Mouse (Mus musculus): ENCODE measurements around the gene Acin1. TPM values are rescaled to one million over a fixed set of nuclear protein-coding genes. Genes with fewer than 3 reads are reported as not detected.

The Acin1 gene
- polyA plus RNA-seq, 1 experiment from 2014 or later: 175 TPM

GRCm38 (mm10) chr14:54664477-54665222 is 22.1 kb downstream of the Acin1 start:
- Histone ChIP-seq H3K4me2 (no peak overlapping the region), H3K4me1 (replicated peaks) (no peaks in the 10 kb centered on the region), H3K4me3 (replicated peaks) (no peak overlapping the region), H3K27me3 (no peaks in the 10 kb centered on the region), H3K27ac (no peak overlapping the region), H3K36me3 (peaks cover 98% of the 10 kb centered on the region), H3K9ac (replicated peaks) (no peak overlapping the region), H3K9me3 (no peaks in the 10 kb centered on the region)
- ATAC-seq (ENCODE audit: insufficient number of reproducible peaks, insufficient read depth, low FRiP score, low TSS enrichment, low read depth): no peak
- WGBS: 89% methylated on average over 10 of the region's 10 CpGs

- H3K9me3 ChIP-seq: no peaks in the 10 kb centered on the region
- H3K4me2 ChIP-seq: no peak overlapping the region
- no peaks in the 10 kb centered on the region for H3K4me1 ChIP-seq (replicated peaks)
- H3K9ac ChIP-seq (replicated peaks): no peak overlapping the region
- H3K27ac ChIP-seq: no peak overlapping the region
- H3K4me3 ChIP-seq (replicated peaks): no peak overlapping the region
- WGBS: 86% methylated on average over 2 of the region's 2 CpGs
- H3K36me3 ChIP-seq: peaks cover 100% of the 10 kb centered on the region
- no peaks in the 10 kb centered on the region for H3K27me3 ChIP-seq
- no peak for ATAC-seq (ENCODE audit: insufficient number of reproducible peaks, insufficient read depth, low FRiP score, low TSS enrichment, low read depth)
These were observed 26.7 kb downstream of the Acin1 start for GRCm38 (mm10) chr14:54660009-54660408.

- peak overlapping the region; percentile 76 for H3K4me2 ChIP-seq
- peaks cover 69% of the 10 kb centered on the region for H3K36me3 ChIP-seq
- H3K27ac ChIP-seq: peak overlapping the region; percentile 86
- peak overlapping the region; percentile 64 for H3K4me3 ChIP-seq (replicated peaks)
- ATAC-seq (ENCODE audit: insufficient number of reproducible peaks, insufficient read depth, low FRiP score, low TSS enrichment, low read depth): peak; percentile 78
- H3K9ac ChIP-seq (replicated peaks): peak overlapping the region; percentile 89
- H3K27me3 ChIP-seq: no peaks in the 10 kb centered on the region
- WGBS: 2% methylated on average over 12 of the region's 12 CpGs
- H3K9me3 ChIP-seq: no peaks in the 10 kb centered on the region
- H3K4me1 ChIP-seq (replicated peaks): peaks cover 39% of the 10 kb centered on the region
These were observed 33.2 kb downstream of the Acin1 start for GRCm38 (mm10) chr14:54653496-54653895.

GRCm38 (mm10) chr14:54652787-54653186 is 33.9 kb downstream of the Acin1 start:
- ATAC-seq (ENCODE audit: insufficient number of reproducible peaks, insufficient read depth, low FRiP score, low TSS enrichment, low read depth): no peak
- Histone ChIP-seq H3K36me3 (peaks cover 69% of the 10 kb centered on the region), H3K27me3 (no peaks in the 10 kb centered on the region), H3K9ac (replicated peaks) (peak overlapping the region; percentile 89), H3K4me3 (replicated peaks) (peak overlapping the region; percentile 64), H3K4me1 (replicated peaks) (peaks cover 39% of the 10 kb centered on the region), H3K27ac (peak overlapping the region; percentile 86), H3K4me2 (peak overlapping the region; percentile 76), H3K9me3 (no peaks in the 10 kb centered on the region)
- WGBS: 0% methylated on average over 7 of the region's 7 CpGs

GRCm38 (mm10) chr14:54651556-54651955 is 35.2 kb downstream of the Acin1 start:
- 81% methylated on average over 4 of the region's 4 CpGs for WGBS
- Histone ChIP-seq H3K27me3 (no peaks in the 10 kb centered on the region), H3K4me1 (replicated peaks) (peaks cover 39% of the 10 kb centered on the region), H3K36me3 (peaks cover 69% of the 10 kb centered on the region), H3K9me3 (no peaks in the 10 kb centered on the region), H3K9ac (replicated peaks) (no peak overlapping the region), H3K27ac (peak overlapping the region; percentile 41), H3K4me2 (peak overlapping the region; percentile 76), H3K4me3 (replicated peaks) (0 out of 2 replicates have a peak overlapping the region, but pooled peaks have one; percentile 2)
- no peak for ATAC-seq (ENCODE audit: insufficient number of reproducible peaks, insufficient read depth, low FRiP score, low TSS enrichment, low read depth)

- H3K27ac ChIP-seq: peak overlapping the region; percentile 41; the same call in 1 of the 2 replicates
- H3K4me2 ChIP-seq: 0 out of 2 replicates have a peak overlapping the region, but pooled peaks have one; percentile 76
- ATAC-seq (ENCODE audit: insufficient number of reproducible peaks, insufficient read depth, low FRiP score, low TSS enrichment, low read depth): no peak
- no peaks in the 10 kb centered on the region for H3K27me3 ChIP-seq
- H3K4me3 ChIP-seq (replicated peaks): 0 out of 2 replicates have a peak overlapping the region, but pooled peaks have one; percentile 2
- peaks cover 39% of the 10 kb centered on the region for H3K4me1 ChIP-seq (replicated peaks)
- 65% methylated on average over 23 of the region's 23 CpGs for WGBS
- H3K9ac ChIP-seq (replicated peaks): no peak overlapping the region
- H3K9me3 ChIP-seq: no peaks in the 10 kb centered on the region
- peaks cover 69% of the 10 kb centered on the region for H3K36me3 ChIP-seq
These were observed 35.9 kb downstream of the Acin1 start for GRCm38 (mm10) chr14:54650621-54651454.

GRCm38 (mm10) chr14:54647900-54648299 is 38.8 kb downstream of the Acin1 start:
- Histone ChIP-seq H3K4me2 (no peak overlapping the region), H3K9ac (replicated peaks) (no peak overlapping the region), H3K27ac (no peak overlapping the region), H3K4me3 (replicated peaks) (no peak overlapping the region), H3K4me1 (replicated peaks) (peaks cover 33% of the 10 kb centered on the region), H3K36me3 (peaks cover 85% of the 10 kb centered on the region), H3K9me3 (no peaks in the 10 kb centered on the region), H3K27me3 (no peaks in the 10 kb centered on the region)
- ATAC-seq (ENCODE audit: insufficient number of reproducible peaks, insufficient read depth, low FRiP score, low TSS enrichment, low read depth): no peak
- WGBS: 87% methylated on average over 4 of the region's 4 CpGs

- no peak overlapping the region for H3K4me2 ChIP-seq
These were observed 39.7 kb downstream of the Acin1 start for GRCm38 (mm10) chr14:54646898-54647636.

GRCm38 (mm10) chr14:54646455-54646854 is 40.3 kb downstream of the Acin1 start:
- peaks cover 20% of the 10 kb centered on the region for H3K4me1 ChIP-seq (replicated peaks)
- no peaks in the 10 kb centered on the region for H3K27me3 ChIP-seq
- H3K4me2 ChIP-seq: no peak overlapping the region
- no peak overlapping the region for H3K27ac ChIP-seq
- no peak overlapping the region for H3K4me3 ChIP-seq (replicated peaks)
- H3K36me3 ChIP-seq: peaks cover 90% of the 10 kb centered on the region
- no peak overlapping the region for H3K9ac ChIP-seq (replicated peaks)
- no peak for ATAC-seq (ENCODE audit: insufficient number of reproducible peaks, insufficient read depth, low FRiP score, low TSS enrichment, low read depth)
- H3K9me3 ChIP-seq: no peaks in the 10 kb centered on the region
- WGBS: 93% methylated on average over 17 of the region's 17 CpGs

More at GRCm38 (mm10) chr14:54646898-54647636, 39.7 kb downstream of the Acin1 start:
- no peak overlapping the region for H3K4me3 ChIP-seq (replicated peaks)
- 97% methylated on average over 8 of the region's 8 CpGs for WGBS
- no peaks in the 10 kb centered on the region for H3K9me3 ChIP-seq
- H3K9ac ChIP-seq (replicated peaks): no peak overlapping the region
- peaks cover 26% of the 10 kb centered on the region for H3K4me1 ChIP-seq (replicated peaks)
- no peak for ATAC-seq (ENCODE audit: insufficient number of reproducible peaks, insufficient read depth, low FRiP score, low TSS enrichment, low read depth)
- H3K27me3 ChIP-seq: no peaks in the 10 kb centered on the region
- peaks cover 93% of the 10 kb centered on the region for H3K36me3 ChIP-seq
- H3K27ac ChIP-seq: no peak overlapping the region

- H3K4me2 ChIP-seq: no peak overlapping the region
- no peaks in the 10 kb centered on the region for H3K9me3 ChIP-seq
- H3K36me3 ChIP-seq: peaks cover 72% of the 10 kb centered on the region
- H3K4me1 ChIP-seq (replicated peaks): peaks cover 17% of the 10 kb centered on the region
- no peak for ATAC-seq (ENCODE audit: insufficient number of reproducible peaks, insufficient read depth, low FRiP score, low TSS enrichment, low read depth)
- H3K9ac ChIP-seq (replicated peaks): no peak overlapping the region
- H3K27me3 ChIP-seq: no peaks in the 10 kb centered on the region
- no peak overlapping the region for H3K4me3 ChIP-seq (replicated peaks)
- 92% methylated on average over 9 of the region's 9 CpGs for WGBS
- no peak overlapping the region for H3K27ac ChIP-seq
These were observed 42.4 kb downstream of the Acin1 start for GRCm38 (mm10) chr14:54644294-54644693.

GRCm38 (mm10) chr14:54643011-54643410 is 43.7 kb downstream of the Acin1 start:
- Histone ChIP-seq H3K4me3 (replicated peaks) (no peak overlapping the region), H3K9me3 (no peaks in the 10 kb centered on the region), H3K27me3 (no peaks in the 10 kb centered on the region), H3K27ac (no peak overlapping the region), H3K4me1 (replicated peaks) (peaks cover 18% of the 10 kb centered on the region), H3K9ac (replicated peaks) (no peak overlapping the region), H3K4me2 (no peak overlapping the region), H3K36me3 (peaks cover 73% of the 10 kb centered on the region)
- WGBS: 95% methylated on average over 2 of the region's 2 CpGs
- no peak for ATAC-seq (ENCODE audit: insufficient number of reproducible peaks, insufficient read depth, low FRiP score, low TSS enrichment, low read depth)

All from limb, embryonic 12.5 days (tissue).